Mouse (Mus musculus): Measurements from ENCODE around the gene Morn1. TPM values are rescaled to one million over a fixed set of nuclear protein-coding genes. Genes with fewer than 3 reads are reported as not detected.

Morn1 gene
- polyA plus RNA-seq, 1 experiment from 2014 or later, result 4.7 TPM

DNA sequence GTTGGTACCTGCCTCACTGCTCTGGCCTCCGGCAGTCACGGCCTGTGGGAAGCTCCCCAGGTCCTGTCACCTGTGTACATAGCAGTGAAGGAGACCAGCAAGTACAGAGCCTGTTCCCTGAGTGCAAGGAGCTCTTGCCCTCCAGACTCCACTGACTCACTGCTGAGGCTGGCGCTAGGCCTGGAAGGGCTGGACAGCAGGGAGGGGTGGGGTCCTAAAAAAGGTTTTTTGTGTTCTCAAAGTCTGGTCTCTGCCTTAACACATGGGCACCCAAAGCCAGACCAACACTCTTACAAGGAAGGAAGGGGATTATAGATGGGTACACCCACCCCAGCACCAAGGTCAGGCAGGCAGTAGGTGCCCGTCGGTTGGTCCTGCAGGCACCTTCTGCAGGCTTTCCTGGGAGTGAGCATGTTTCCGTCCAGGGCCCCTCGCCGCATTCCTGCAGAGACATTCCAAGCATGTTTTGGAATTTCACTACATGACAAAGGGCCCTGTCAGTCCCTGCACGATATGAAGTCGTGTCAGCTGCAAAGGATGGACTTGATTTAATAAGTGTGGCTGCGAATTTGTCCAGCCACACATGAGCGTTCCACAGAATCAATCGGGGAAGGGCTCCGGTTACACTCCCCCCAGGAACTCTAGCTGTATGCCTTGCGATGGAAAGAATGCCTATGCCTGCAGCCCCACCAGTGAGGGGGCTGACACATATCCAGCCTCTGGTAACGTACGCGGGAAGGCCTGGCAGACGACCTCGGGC, 47.5 kb downstream of the Morn1 start:
- Histone ChIP-seq H3K27me3 (replicated peaks; ENCODE audit: control insufficient read depth, insufficient read depth, low read length) (no peaks in the 10 kb centered on the region), H3K4me3 (ENCODE audit: low read depth, low read length) (no peak overlapping the region), H3K4me1 (ENCODE audit: control insufficient read depth, insufficient read depth, low read length) (peaks cover 41% of the 10 kb centered on the region), H3K9me3 (ENCODE audit: control insufficient read depth, low read length) (no peaks in the 10 kb centered on the region), H3K27ac (replicated peaks; ENCODE audit: low read depth, low read length) (peak overlapping the region; percentile 81), H3K36me3 (ENCODE audit: control insufficient read depth, insufficient read depth, low read length) (no peaks in the 10 kb centered on the region), H3K9ac (ENCODE audit: low read depth, low read length) (peak overlapping the region; percentile 34; the same call in 1 of the 2 replicates), H3K4me2 (ENCODE audit: low read depth, low read length) (0 out of 2 replicates have a peak overlapping the region, but pooled peaks have one; percentile 4)
- peak; percentile 66 for ATAC-seq (ENCODE audit: low read depth)
- peak; percentile 91 for DNase-seq (ENCODE audit: low spot score)
- WGBS, result 11% methylated on average over 20 of the region's 20 CpGs

DNA sequence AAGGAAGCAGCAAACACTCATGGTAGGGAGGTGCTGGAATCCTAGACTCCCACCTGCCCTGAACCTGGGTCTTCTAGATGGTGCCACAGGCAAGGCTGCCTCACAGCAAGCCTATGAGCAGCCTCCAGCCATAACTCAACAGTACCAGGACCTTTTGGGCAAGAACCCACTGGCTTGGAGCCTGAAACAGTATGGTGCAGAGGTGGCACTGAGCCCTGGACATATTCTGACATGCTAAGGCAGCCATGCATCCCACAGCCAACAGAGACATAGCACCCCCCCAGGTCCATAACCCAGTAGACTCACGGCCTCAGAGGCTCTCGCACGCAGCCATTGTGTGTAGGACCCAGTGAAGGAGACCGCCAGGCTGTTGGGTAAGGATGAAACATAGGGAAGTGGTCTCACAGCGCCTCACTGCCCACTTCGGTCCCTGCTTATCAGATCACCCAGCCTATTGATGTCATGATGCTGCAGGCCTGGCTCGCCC, 48.4 kb downstream of the Morn1 start:
- no peak overlapping the region for H3K9ac ChIP-seq (ENCODE audit: low read depth, low read length)
- H3K4me2 ChIP-seq (ENCODE audit: low read depth, low read length), result no peak overlapping the region
- peak overlapping the region; percentile 81 for H3K27ac ChIP-seq (replicated peaks; ENCODE audit: low read depth, low read length)
- H3K9me3 ChIP-seq (ENCODE audit: control insufficient read depth, low read length), result no peaks in the 10 kb centered on the region
- 85% methylated on average over 7 of the region's 7 CpGs for WGBS
- ATAC-seq (ENCODE audit: low read depth) (no peak), DNase-seq (ENCODE audit: low spot score) (no peak)
- H3K27me3 ChIP-seq (replicated peaks; ENCODE audit: control insufficient read depth, insufficient read depth, low read length), result no peaks in the 10 kb centered on the region
- H3K4me1 ChIP-seq (ENCODE audit: control insufficient read depth, insufficient read depth, low read length), result peaks cover 41% of the 10 kb centered on the region
- H3K36me3 ChIP-seq (ENCODE audit: control insufficient read depth, insufficient read depth, low read length), result no peaks in the 10 kb centered on the region
- no peak overlapping the region for H3K4me3 ChIP-seq (ENCODE audit: low read depth, low read length)

DNA sequence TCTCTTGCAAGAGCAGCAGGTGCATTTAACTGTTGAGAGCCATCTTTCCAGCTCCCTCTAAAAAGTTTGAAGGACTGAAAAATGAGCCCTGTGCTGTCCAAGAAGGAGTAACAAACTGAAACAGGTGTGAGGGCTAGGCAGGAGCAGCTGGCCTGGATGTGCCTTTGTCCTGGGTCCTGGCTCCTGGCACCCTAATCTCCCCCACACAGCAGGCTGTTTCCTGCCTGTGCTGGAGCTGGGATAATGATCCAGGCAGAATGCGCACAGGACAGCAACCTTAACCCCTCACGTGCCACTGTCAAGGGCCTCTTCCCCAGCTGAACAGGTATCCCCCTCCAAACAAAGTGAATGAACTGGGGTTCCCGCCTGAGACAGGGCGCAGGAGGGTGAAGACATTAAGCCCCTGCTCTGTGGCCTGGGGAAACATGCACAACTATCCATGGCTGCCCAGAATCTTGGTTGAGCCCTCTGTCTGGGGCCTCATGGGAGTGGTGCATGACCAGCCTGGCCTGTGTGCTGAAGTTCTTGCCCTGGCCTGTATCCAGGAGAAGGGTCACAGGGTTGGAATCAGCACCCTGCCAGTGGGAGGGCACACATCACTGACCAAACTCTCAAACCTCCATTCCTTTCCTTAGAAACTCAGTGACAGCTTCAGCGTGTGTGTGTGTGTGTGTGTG, 49.7 kb downstream of the Morn1 start:
- peak; percentile 50 for ATAC-seq (ENCODE audit: low read depth)
- Histone ChIP-seq H3K9ac (ENCODE audit: low read depth, low read length) (no peak overlapping the region), H3K27ac (replicated peaks; ENCODE audit: low read depth, low read length) (no peak overlapping the region; the same call in none of the 2 replicates), H3K9me3 (ENCODE audit: control insufficient read depth, low read length) (no peaks in the 10 kb centered on the region), H3K36me3 (ENCODE audit: control insufficient read depth, insufficient read depth, low read length) (no peaks in the 10 kb centered on the region), H3K4me1 (ENCODE audit: control insufficient read depth, insufficient read depth, low read length) (peaks cover 48% of the 10 kb centered on the region), H3K4me3 (ENCODE audit: low read depth, low read length) (no peak overlapping the region), H3K4me2 (ENCODE audit: low read depth, low read length) (no peak overlapping the region), H3K27me3 (replicated peaks; ENCODE audit: control insufficient read depth, insufficient read depth, low read length) (no peaks in the 10 kb centered on the region)
- WGBS, result 50% methylated on average over 5 of the region's 5 CpGs
- DNase-seq (ENCODE audit: low spot score), result peak; percentile 76

DNA sequence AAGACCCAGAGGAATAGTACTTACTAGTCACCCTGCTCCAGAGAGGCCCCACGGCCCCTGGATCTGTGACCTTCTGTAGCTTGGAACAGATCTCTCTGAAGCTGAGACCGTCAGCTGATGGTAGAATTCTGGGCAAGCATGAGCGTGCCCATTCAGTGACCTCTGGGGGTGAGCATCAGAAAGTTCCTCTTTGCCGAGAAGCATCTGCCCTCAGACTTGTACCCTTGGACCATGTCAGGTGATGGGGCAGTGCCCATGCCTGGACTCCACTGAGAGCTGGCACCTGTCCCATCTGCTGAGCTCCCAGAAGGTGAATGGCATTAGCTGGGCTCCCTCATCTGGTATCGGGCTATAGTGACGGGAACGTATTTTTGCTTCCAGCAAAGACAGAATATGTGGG, 51.5 kb downstream of the Morn1 start:
- ATAC-seq (ENCODE audit: low read depth) (no peak), DNase-seq (ENCODE audit: low spot score) (no peak)
- Histone ChIP-seq H3K27ac (replicated peaks; ENCODE audit: low read depth, low read length) (no peak overlapping the region), H3K4me2 (ENCODE audit: low read depth, low read length) (no peak overlapping the region), H3K27me3 (replicated peaks; ENCODE audit: control insufficient read depth, insufficient read depth, low read length) (no peaks in the 10 kb centered on the region), H3K9ac (ENCODE audit: low read depth, low read length) (no peak overlapping the region), H3K4me1 (ENCODE audit: control insufficient read depth, insufficient read depth, low read length) (peaks cover 51% of the 10 kb centered on the region), H3K9me3 (ENCODE audit: control insufficient read depth, low read length) (no peaks in the 10 kb centered on the region), H3K36me3 (ENCODE audit: control insufficient read depth, insufficient read depth, low read length) (no peaks in the 10 kb centered on the region), H3K4me3 (ENCODE audit: low read depth, low read length) (no peak overlapping the region)
- WGBS, result 75% methylated on average over 7 of the region's 7 CpGs

DNA sequence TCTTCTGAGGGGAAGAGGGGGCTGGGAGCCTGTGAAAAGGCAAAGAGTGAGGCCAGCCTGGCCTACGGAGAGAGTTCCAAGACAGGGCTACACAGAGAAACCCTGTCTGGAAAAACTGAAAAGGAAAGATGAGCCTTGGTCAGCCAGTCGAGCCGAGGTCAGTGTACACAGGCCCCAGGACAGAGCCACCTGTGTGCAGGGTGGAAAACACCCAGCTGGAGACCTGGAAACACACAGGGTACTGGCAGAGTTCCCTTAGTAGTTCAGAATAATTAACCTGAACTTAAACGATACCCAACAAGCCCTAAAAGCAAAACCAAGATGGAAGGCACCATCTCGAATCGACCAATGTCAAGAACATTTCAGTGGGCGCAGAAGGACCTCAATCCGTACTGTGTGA, 52.1 kb downstream of the Morn1 start:
- H3K36me3 ChIP-seq (ENCODE audit: control insufficient read depth, insufficient read depth, low read length), result no peaks in the 10 kb centered on the region
- H3K9me3 ChIP-seq (ENCODE audit: control insufficient read depth, low read length), result no peaks in the 10 kb centered on the region
- H3K27ac ChIP-seq (replicated peaks; ENCODE audit: low read depth, low read length), result no peak overlapping the region
- H3K4me2 ChIP-seq (ENCODE audit: low read depth, low read length), result no peak overlapping the region
- no peak overlapping the region for H3K4me3 ChIP-seq (ENCODE audit: low read depth, low read length)
- WGBS, result 73% methylated on average over 8 of the region's 8 CpGs
- H3K9ac ChIP-seq (ENCODE audit: low read depth, low read length), result no peak overlapping the region
- no peak for DNase-seq (ENCODE audit: low spot score)
- ATAC-seq (ENCODE audit: low read depth), result no peak
- H3K27me3 ChIP-seq (replicated peaks; ENCODE audit: control insufficient read depth, insufficient read depth, low read length), result no peaks in the 10 kb centered on the region
- peaks cover 49% of the 10 kb centered on the region for H3K4me1 ChIP-seq (ENCODE audit: control insufficient read depth, insufficient read depth, low read length)

DNA sequence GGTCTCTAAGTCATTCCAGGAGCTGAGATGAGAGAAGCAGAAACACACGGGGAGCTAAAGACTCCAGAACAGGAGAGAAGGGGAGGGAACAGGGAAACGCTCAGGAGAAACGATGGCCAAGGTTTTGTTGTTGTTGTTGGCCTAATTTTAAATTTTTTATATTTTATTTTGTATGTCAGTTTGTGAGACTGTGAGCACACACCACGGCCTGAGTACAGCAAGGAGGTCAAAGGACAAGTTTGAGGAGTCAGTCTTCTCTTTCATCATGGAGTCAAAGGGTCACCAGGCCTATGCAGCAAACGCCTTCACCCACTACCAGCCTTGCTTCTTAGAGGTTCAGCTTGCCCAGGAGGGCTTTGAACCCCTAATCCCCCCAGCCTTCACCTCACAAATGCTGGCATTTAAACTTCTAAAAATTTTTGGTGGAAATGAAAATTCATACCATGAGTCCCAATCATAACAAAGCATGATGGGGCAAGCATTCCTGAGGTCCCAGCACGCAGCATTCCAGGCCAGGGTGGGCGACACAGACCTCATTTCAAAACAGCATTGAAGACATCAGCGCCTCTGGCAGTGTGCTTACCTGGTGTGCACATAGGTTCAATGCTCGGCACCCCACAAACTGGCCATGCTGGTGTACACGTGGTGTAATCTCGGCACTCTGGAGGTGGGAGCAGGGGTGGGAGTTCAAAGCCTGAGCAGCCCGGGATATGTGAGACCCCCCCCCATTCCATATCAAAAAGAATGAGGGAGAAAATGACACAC, 53.1 kb downstream of the Morn1 start:
- DNase-seq (ENCODE audit: low spot score) (no peak), ATAC-seq (ENCODE audit: low read depth) (no peak)
- peaks cover 49% of the 10 kb centered on the region for H3K4me1 ChIP-seq (ENCODE audit: control insufficient read depth, insufficient read depth, low read length)
- WGBS, result 68% methylated on average over 12 of the region's 12 CpGs
- no peak overlapping the region for H3K9ac ChIP-seq (ENCODE audit: low read depth, low read length)
- no peak overlapping the region for H3K4me2 ChIP-seq (ENCODE audit: low read depth, low read length)
- no peak overlapping the region for H3K4me3 ChIP-seq (ENCODE audit: low read depth, low read length)
- no peaks in the 10 kb centered on the region for H3K9me3 ChIP-seq (ENCODE audit: control insufficient read depth, low read length)
- H3K27me3 ChIP-seq (replicated peaks; ENCODE audit: control insufficient read depth, insufficient read depth, low read length), result no peaks in the 10 kb centered on the region
- no peaks in the 10 kb centered on the region for H3K36me3 ChIP-seq (ENCODE audit: control insufficient read depth, insufficient read depth, low read length)
- H3K27ac ChIP-seq (replicated peaks; ENCODE audit: low read depth, low read length), result no peak overlapping the region

DNA sequence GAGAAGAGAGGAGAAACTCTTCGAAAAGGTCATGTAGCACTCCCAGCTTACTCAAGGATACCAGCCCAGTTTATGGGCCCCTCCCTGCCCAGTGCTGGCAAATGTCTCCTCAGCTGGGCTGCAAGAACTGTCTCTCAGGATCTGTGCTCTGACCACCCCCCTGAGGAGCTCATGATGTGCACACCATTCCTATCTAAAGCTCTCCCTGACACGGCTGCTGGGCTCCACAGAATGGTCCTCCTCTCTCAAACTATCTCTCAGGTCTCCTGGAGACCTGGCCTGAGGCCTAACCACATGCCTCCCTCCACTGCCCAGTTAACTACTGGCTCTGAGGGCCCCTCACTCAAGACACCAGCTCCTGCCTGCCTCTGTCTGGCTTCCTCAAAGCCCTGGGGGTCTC, 53.8 kb downstream of the Morn1 start:
- peaks cover 49% of the 10 kb centered on the region for H3K4me1 ChIP-seq (ENCODE audit: control insufficient read depth, insufficient read depth, low read length)
- 60% methylated on average over 2 of the region's 2 CpGs for WGBS

DNA sequence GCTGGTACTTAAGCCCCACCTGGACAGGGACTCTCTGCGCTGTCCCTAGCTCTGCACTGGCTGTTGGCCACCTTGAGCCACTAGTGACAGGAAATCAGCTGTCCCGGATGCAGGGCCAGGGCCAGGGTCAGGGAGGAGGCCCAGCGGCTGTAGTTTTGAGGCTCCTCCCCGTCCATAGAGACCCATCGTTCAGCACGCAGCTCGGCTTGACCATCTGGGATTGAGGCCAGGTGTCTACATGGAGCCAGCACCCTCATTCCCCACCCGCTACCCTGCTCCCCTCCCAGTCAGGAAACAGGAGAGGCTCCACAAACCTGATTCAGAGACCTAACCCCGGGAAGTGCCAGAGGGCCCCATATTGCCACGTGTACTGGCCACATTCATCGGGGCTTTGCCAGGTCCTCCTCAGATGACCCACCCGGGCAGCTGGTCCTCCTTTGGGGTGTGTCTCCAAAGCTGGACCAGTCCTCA, 54.5 kb downstream of the Morn1 start:
- Histone ChIP-seq H3K4me1 (ENCODE audit: control insufficient read depth, insufficient read depth, low read length) (peaks cover 48% of the 10 kb centered on the region), H3K9ac (ENCODE audit: low read depth, low read length) (no peak overlapping the region), H3K9me3 (ENCODE audit: control insufficient read depth, low read length) (no peaks in the 10 kb centered on the region), H3K4me2 (ENCODE audit: low read depth, low read length) (no peak overlapping the region), H3K27me3 (replicated peaks; ENCODE audit: control insufficient read depth, insufficient read depth, low read length) (no peaks in the 10 kb centered on the region), H3K36me3 (ENCODE audit: control insufficient read depth, insufficient read depth, low read length) (no peaks in the 10 kb centered on the region), H3K27ac (replicated peaks; ENCODE audit: low read depth, low read length) (no peak overlapping the region; the same call in 1 of the 2 replicates), H3K4me3 (ENCODE audit: low read depth, low read length) (no peak overlapping the region)
- no peak for DNase-seq (ENCODE audit: low spot score)
- WGBS, result 34% methylated on average over 12 of the region's 12 CpGs
- ATAC-seq (ENCODE audit: low read depth), result no peak

More for the DNA sequence above, 53.8 kb downstream of the Morn1 start:
- no peak for ATAC-seq (ENCODE audit: low read depth)
- Histone ChIP-seq H3K36me3 (ENCODE audit: control insufficient read depth, insufficient read depth, low read length) (no peaks in the 10 kb centered on the region), H3K27me3 (replicated peaks; ENCODE audit: control insufficient read depth, insufficient read depth, low read length) (no peaks in the 10 kb centered on the region), H3K9ac (ENCODE audit: low read depth, low read length) (no peak overlapping the region), H3K9me3 (ENCODE audit: control insufficient read depth, low read length) (no peaks in the 10 kb centered on the region), H3K27ac (replicated peaks; ENCODE audit: low read depth, low read length) (no peak overlapping the region; the same call in 1 of the 2 replicates), H3K4me3 (ENCODE audit: low read depth, low read length) (no peak overlapping the region), H3K4me2 (ENCODE audit: low read depth, low read length) (no peak overlapping the region)
- no peak for DNase-seq (ENCODE audit: low spot score)
